Mouse (Mus musculus): ENCODE results near the gene Atp1a3.

GRCm38 (mm10) chr7:24980439-24980838 is 25.3 kb downstream of the Atp1a3 start:
- no peak for TF ChIP-seq POLR2A (IDR thresholded peaks at IDR 0.05; ENCODE audit: control insufficient read depth, extremely low read depth, insufficient read depth, low read length, poor library complexity)
- no peak for TF ChIP-seq CTCF (IDR thresholded peaks at IDR 0.05; ENCODE audit: borderline replicate concordance, control insufficient read depth, extremely low read depth, insufficient read depth, low read length, poor library complexity)
